Mouse (Mus musculus) embryonic facial prominence, embryonic 10.5 days (tissue): ENCODE data around the gene Nenf. TPM values are rescaled to one million over a fixed set of nuclear protein-coding genes. Genes with fewer than 3 reads are reported as not detected.

Experiments
- DNase-seq: peaks from one replicate; pipeline ENCODE4 v3.0.0-alpha.2; 2017; ENCODE audit warnings: low spot score
- H3K27ac ChIP-seq: fragments of 300-500 bp; sonication (generic); replicated peaks from 2 replicates; pipeline ENCODE4 v1.5.1; 2016; ENCODE audit warnings: mild to moderate bottlenecking
- H3K27me3 ChIP-seq: fragments of 300-500 bp; sonication (generic); replicated peaks from 2 replicates; pipeline ENCODE4 v1.6.1; 2016; ENCODE audit warnings: low read depth, mild to moderate bottlenecking; ENCODE audit not compliant: poor library complexity, severe bottlenecking
- H3K36me3 ChIP-seq: fragments of 300-500 bp; sonication (generic); replicated peaks from 2 replicates; pipeline ENCODE4 v1.6.1; 2016; ENCODE audit warnings: mild to moderate bottlenecking, moderate library complexity
- H3K4me1 ChIP-seq: fragments of 300-500 bp; sonication (generic); 2 replicates; pipeline ENCODE4 v1.6.1; 2016
- H3K4me3 ChIP-seq: fragments of 300-500 bp; sonication (generic); 2 replicates; pipeline ENCODE4 v1.5.1; 2016; ENCODE audit warnings: mild to moderate bottlenecking, moderate library complexity
- H3K9me3 ChIP-seq: fragments of 300-500 bp; sonication (generic); 2 replicates; pipeline ENCODE4 v1.6.1; 2016; ENCODE audit warnings: mild to moderate bottlenecking
- WGBS: fragments of 180-500 bp; shearing (Covaris S2); methylation state at CpG from one replicate; pipeline ENCODE4 v1.1.7; 2016; 5-methylcytosine and 5-hydroxymethylcytosine counted together
- polyA plus RNA-seq: library from polyadenylated mRNA; unstranded; fragments of >200 nt; fragmentation: Nextera tagmentation; extraction: Ambion mirVana; gene quantifications from 2 replicates; pipeline ENCODE4 v1.2.1, GENCODE M21; 2016

The Nenf gene
- polyA plus RNA-seq, 1 experiment from 2014 or later, result 48.6 TPM

DNA sequence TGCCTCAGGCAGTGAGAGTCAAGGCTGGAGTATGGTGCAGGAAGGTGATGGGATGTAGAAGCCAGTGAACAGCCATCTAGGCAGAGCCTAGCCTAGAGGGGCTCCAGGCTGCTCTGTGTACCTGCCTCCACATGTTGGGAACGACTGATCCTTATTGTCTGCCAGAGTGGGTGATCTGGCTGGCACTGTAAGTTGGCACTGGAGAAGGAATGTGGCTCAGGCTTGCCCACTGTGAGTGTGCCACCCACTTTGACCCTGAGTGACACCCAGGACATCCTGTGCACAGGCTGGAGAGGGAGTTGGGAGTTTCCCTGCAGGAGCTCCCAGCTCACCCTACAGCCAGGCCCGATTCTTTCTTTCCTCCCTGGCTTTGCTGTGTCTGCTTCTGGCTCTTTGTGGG is 21.9 kb upstream of the Nenf start:
- H3K36me3 ChIP-seq, result peaks cover 93% of the 10 kb centered on the region
- WGBS, result 86% methylated on average over 2 of the region's 2 CpGs
- no peaks in the 10 kb centered on the region for H3K4me1 ChIP-seq
- no peak overlapping the region for H3K27ac ChIP-seq
- peaks cover 6% of the 10 kb centered on the region; the same call in 1 of the 2 replicates for H3K9me3 ChIP-seq
- DNase-seq, result no peak
- H3K4me3 ChIP-seq, result no peak overlapping the region
- no peaks in the 10 kb centered on the region for H3K27me3 ChIP-seq

DNA sequence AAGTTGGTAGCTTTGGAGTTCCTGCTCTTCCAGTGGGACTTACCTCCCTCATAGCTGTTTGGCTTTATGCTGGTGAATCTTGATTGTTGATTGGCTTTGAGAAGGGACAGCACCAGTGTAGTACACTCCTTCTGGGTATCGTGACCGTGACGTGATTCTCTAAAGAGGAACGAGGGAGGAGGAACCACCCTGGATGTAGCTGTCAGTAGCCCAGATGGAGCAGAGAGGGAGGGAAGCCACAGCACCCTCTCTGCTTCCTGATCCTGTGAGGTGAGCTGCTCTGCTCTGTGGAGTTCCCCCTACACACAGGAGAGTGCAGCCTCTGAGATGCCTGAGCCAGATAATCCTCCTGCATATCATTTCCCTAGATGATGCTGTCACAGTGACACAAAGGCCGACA is 16.5 kb upstream of the Nenf start:
- Histone ChIP-seq H3K4me3 (no peak overlapping the region), H3K4me1 (no peaks in the 10 kb centered on the region), H3K9me3 (peaks cover 6% of the 10 kb centered on the region; the same call in 1 of the 2 replicates), H3K36me3 (peaks cover 91% of the 10 kb centered on the region), H3K27ac (no peak overlapping the region), H3K27me3 (no peaks in the 10 kb centered on the region)
- DNase-seq, result no peak
- 85% methylated on average over 5 of the region's 5 CpGs for WGBS

DNA sequence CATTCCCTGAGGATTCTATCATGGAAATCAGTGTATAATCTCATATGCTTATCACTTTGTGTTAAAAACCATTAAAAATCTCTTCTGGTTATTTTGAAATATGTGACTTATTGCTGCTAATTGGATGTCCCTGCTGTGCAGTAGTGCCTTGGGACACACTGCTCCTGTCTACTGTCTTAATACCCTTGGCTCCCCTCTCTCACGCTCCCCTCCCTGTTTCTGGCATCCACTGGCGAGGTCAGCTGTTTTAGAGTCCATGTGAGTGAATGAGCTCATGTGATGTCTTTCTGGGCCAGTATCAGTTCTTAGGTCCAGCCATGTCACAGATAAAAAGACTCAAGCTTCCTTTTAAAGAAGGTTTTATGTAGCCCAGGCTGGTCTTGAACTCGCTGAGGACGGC is 12.4 kb upstream of the Nenf start:
- DNase-seq, result no peak
- peaks cover 62% of the 10 kb centered on the region for H3K36me3 ChIP-seq
- no peak overlapping the region for H3K27ac ChIP-seq
- no peaks in the 10 kb centered on the region for H3K27me3 ChIP-seq
- WGBS, result 86% methylated on average over 4 of the region's 4 CpGs
- H3K9me3 ChIP-seq, result no peaks in the 10 kb centered on the region
- no peak overlapping the region for H3K4me3 ChIP-seq
- peaks cover 31% of the 10 kb centered on the region for H3K4me1 ChIP-seq

DNA sequence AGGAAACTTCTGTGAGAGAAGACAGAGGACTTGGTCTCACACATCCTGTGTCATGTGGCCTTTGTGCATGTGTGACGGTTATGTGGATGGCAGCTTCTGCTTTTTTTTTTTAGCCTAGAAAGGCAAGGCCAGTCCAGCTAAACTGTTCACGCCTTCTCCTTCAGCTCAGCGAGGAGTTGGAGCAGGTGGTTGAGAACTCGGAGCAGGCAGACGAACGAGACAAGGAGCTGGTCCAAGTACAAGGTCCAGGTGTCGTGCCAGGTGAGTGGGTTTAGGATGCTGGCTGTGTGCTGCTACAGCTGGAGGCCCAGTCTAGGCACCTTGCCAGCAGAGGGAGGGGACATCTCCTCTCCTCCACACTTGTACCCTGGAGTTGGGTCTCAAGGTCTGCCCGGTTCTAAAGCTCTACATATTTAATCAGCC is 10.0 kb upstream of the Nenf start:
- Histone ChIP-seq H3K27me3 (peaks cover under 1% of the 10 kb centered on the region; the same call in 1 of the 2 replicates), H3K4me3 (no peak overlapping the region), H3K9me3 (no peaks in the 10 kb centered on the region), H3K36me3 (peaks cover 42% of the 10 kb centered on the region), H3K27ac (no peak overlapping the region), H3K4me1 (peaks cover 31% of the 10 kb centered on the region)
- no peak for DNase-seq
- WGBS, result 92% methylated on average over 8 of the region's 8 CpGs

DNA sequence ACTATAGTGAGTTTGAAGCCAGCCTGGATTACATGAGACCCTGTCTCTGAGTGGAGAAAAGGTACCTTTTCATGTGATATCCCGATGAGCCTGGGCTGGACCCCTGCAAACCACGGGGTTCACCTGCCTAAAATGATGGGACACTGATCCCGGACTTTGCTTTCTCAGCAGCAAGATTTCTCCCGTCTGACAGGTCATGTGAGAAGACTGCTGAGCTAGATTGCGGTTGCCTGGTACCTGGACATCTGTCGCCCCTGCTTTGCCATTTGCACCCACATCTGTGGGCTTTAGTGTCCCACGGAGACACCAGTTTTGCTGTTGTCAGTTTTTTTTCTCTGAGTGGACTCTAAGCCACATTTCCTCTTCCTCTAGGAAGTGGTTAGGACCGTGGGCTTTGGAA is 9.3 kb upstream of the Nenf start:
- Histone ChIP-seq H3K27ac (no peak overlapping the region), H3K4me3 (peak overlapping the region; percentile 92), H3K36me3 (peaks cover 34% of the 10 kb centered on the region), H3K4me1 (peaks cover 31% of the 10 kb centered on the region), H3K9me3 (no peaks in the 10 kb centered on the region), H3K27me3 (peaks cover 7% of the 10 kb centered on the region; the same call in 1 of the 2 replicates)
- 83% methylated on average over 8 of the region's 8 CpGs for WGBS
- no peak for DNase-seq

DNA sequence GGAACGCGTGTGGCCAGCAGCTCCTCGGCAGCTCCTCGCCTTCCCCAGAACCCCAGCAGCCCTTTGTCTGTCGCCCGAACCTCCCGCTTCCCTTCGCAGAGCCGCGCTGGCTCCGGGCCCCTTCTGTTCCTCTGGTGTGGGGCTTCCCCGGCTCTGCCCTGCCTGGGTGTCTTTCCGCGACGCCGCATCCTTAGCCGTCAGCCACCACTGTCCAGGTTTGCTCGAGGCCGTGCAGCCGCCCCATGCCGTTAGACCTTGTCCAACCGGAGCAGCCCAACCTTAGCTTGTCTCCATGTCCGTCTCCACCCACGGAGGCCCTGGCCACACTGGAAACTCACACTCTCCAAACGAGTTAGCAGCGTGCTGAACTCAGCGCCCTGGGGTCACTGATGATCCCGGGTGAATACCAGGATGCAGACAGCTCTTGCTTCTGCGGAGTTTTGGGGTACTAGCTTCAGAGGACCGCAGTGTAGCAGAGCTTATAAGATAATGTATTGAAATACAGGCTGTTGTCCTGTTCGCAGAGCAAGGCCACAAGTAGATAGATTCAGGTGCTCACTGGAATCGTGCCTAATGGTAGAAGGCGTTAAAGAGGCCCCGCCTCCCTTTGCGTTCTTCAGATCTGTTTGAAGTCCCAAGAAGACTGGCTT is 8.4 kb upstream of the Nenf start:
- peak; percentile 66 for DNase-seq
- peaks cover 31% of the 10 kb centered on the region for H3K4me1 ChIP-seq
- peaks cover 7% of the 10 kb centered on the region; the same call in 1 of the 2 replicates for H3K27me3 ChIP-seq
- H3K27ac ChIP-seq, result peak overlapping the region; percentile 92
- WGBS, result 2% methylated on average over 35 of the region's 35 CpGs
- no peaks in the 10 kb centered on the region for H3K9me3 ChIP-seq
- peaks cover 26% of the 10 kb centered on the region for H3K36me3 ChIP-seq
- H3K4me3 ChIP-seq, result peak overlapping the region; percentile 92

DNA sequence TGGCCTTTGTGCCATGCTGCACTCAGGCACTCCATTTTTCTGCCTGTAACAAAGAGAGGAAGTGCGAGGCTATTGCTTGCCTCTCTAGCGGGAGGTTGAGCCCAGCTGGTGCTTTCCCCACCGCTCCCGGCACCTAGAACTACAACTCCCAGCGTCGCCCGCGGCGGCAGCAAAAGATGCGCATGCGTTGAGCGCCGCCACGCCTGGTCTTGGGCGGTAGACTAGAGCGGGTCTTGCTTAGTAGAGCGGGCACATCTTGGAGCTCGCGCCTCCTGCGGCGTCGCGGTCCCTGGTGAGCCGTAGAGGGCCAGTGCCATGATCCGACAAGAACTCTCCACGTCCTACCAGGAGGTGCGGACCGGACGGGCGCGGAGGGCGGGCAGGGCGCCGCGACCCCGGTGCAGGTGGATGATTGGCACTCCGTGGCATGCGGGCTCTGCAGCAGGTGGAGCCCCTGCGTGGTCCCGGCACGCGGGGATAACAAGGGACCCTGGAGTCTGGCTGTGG is 7.8 kb upstream of the Nenf start, which contains the start of gene Tmem206:
Tmem206 (plus strand) TSS at position 187 of the 507 bp plus-strand sequence.
- peaks cover 7% of the 10 kb centered on the region; the same call in 1 of the 2 replicates for H3K27me3 ChIP-seq
- peaks cover 31% of the 10 kb centered on the region for H3K4me1 ChIP-seq
- under 1% methylated on average over 42 of the region's 42 CpGs for WGBS
- H3K36me3 ChIP-seq, result peaks cover 20% of the 10 kb centered on the region
- H3K27ac ChIP-seq, result peak within 1 kb of the TSS; percentile 92
- peak within 1 kb of the TSS; percentile 92 for H3K4me3 ChIP-seq
- DNase-seq, result peak; percentile 97
- no peaks in the 10 kb centered on the region for H3K9me3 ChIP-seq

DNA sequence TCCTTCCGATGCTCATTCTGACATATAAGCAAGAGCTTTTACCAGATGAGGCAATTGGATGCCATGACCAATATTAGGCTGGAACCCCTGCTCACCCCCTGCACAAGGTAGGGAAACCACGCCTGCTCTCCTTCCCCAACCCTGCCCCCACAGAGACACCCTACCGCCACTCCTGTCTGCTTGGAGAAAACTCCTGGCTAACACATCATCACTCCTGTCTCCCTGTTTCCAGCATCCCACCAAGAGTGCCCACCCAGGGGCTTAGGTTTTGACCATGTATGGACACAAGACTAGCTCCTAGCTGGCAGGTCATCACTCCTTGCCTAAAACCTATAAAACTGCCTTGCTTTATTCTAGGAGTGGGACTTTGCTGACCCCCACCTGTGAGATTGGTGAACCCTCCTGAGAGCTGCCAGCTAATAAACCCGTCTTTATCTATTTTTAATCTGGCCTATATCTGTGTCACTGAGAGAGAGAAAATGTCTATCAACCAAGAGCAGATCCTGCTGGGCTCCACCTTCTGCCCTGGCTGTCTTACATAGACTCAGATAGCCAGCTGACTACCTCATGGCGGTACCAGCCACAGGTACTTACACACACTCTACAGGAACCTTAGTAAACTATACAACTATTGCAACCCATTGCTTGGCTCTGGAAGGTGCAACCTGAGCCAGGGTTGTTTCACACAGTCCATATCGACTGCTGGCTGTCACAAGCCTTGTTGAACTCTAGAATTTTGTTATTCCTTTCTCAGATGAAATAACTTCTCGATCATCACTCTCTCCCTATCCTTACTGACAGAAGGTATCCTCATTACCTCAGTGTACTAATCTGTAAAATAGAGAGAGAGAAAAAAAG is 7.0 kb upstream of the Nenf start:
- peaks cover 31% of the 10 kb centered on the region for H3K4me1 ChIP-seq
- peaks cover 7% of the 10 kb centered on the region; the same call in 1 of the 2 replicates for H3K27me3 ChIP-seq
- H3K4me3 ChIP-seq, result peak overlapping the region; percentile 92
- DNase-seq, result no peak
- 84% methylated on average over 7 of the region's 7 CpGs for WGBS
- H3K36me3 ChIP-seq, result peaks cover 13% of the 10 kb centered on the region
- H3K27ac ChIP-seq, result peak overlapping the region; percentile 92
- H3K9me3 ChIP-seq, result no peaks in the 10 kb centered on the region

DNA sequence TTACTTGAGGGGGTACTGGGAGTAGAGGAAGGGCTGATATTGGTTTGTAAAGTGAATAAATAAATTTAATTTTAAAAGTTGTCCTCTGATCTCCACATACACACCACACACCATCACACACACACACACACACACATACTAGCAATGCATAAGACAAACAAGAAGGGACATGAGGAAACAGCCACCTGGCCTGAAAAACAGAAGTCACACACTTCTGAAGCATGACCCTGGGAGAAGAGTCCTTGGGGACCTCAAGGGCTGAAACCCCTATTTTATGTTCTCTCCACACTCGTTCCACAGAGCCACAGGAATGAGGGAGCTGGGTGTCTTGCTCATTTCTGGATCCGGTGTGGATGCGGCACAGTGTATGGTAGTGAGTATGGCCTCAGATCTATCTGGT is 5.4 kb upstream of the Nenf start:
- Histone ChIP-seq H3K36me3 (peaks cover 3% of the 10 kb centered on the region; the same call in 1 of the 2 replicates), H3K27ac (no peak overlapping the region), H3K4me1 (peaks cover 29% of the 10 kb centered on the region), H3K4me3 (no peak overlapping the region), H3K27me3 (peaks cover 7% of the 10 kb centered on the region; the same call in 1 of the 2 replicates), H3K9me3 (no peaks in the 10 kb centered on the region)
- 87% methylated on average over 3 of the region's 3 CpGs for WGBS
- no peak for DNase-seq

DNA sequence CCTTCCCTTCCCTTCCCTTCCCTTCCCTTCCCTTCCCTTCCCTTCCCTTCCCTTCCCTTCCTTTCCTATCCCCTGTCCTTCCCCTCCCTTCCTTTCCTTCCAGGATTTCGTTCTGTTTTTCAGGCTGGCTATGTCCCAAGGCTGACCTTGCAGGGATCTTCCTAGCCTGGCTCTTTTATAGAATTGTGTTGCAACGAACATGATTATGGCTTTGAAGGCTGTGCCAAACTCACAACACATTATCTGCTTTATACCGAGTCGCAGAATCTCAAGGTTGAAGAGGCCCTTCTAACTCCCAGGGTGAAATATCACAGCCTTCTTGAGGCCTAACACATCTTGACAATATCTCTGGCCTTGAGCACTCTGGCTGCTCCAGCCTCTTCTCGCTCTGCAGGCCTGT is 692 bp upstream of the Nenf start:
- no peak overlapping the region for H3K27ac ChIP-seq

DNA sequence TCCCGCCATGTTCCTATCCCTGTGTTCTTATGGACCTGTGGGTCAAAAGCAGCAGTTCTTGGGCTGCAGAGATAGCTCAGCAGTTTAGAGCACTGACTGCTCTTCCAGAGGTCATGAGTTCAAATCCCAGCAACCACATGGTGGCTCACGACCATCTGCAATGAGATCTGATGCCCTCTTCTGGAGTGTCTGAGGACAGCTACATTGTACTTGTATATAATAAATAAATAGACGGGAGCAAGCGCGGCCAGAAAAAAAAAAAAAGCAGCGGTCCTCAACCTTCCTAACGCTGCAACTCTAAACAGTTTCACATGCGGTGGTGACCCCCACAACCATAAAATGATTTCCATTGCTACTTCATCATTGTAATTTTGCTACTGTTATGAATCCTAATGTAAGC is 1.2 kb downstream of the Nenf start:
- H3K36me3 ChIP-seq, result no peaks in the 10 kb centered on the region
- H3K27me3 ChIP-seq, result no peaks in the 10 kb centered on the region
- 87% methylated on average over 8 of the region's 8 CpGs for WGBS
- H3K9me3 ChIP-seq, result no peaks in the 10 kb centered on the region
- DNase-seq, result no peak
- no peak overlapping the region for H3K27ac ChIP-seq
- no peak overlapping the region for H3K4me3 ChIP-seq
- peaks cover 22% of the 10 kb centered on the region for H3K4me1 ChIP-seq

More for the DNA sequence above, 692 bp upstream of the Nenf start:
- Histone ChIP-seq H3K27me3 (peaks cover 7% of the 10 kb centered on the region; the same call in 1 of the 2 replicates), H3K36me3 (no peaks in the 10 kb centered on the region), H3K9me3 (no peaks in the 10 kb centered on the region), H3K4me3 (no peak overlapping the region), H3K4me1 (peaks cover 15% of the 10 kb centered on the region)
- 77% methylated on average over 5 of the region's 5 CpGs for WGBS
- DNase-seq, result no peak

DNA sequence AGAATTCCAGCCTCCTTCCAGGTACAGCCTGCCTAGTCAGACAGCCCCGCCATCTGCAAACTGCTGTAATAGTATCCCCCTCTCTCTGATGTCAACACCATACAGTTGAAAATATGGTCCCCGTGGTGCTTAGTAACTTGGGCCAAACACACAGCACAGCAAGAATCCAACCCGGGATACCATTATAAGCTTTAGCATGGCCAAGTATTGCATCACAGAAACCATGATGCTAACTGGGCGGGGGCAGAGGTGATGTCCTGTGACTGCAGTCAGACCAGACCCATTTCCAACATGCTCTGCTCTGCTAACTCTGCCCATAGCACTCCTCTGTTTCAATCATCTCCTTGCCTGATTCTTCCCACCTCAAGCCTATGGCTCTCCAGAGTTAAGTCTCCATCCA is 4.1 kb downstream of the Nenf start:
- Histone ChIP-seq H3K9me3 (no peaks in the 10 kb centered on the region), H3K4me1 (peaks cover 22% of the 10 kb centered on the region), H3K27ac (no peak overlapping the region), H3K36me3 (peaks cover 4% of the 10 kb centered on the region; the same call in 1 of the 2 replicates), H3K4me3 (no peak overlapping the region), H3K27me3 (no peaks in the 10 kb centered on the region)
- DNase-seq, result no peak
- WGBS, result 74% methylated on average over 4 of the region's 4 CpGs
